Mouse (Mus musculus): ENCODE measurements around the gene Psmf1. TPM values are rescaled to one million over a fixed set of nuclear protein-coding genes. Genes with fewer than 3 reads are reported as not detected.

The Psmf1 gene
- polyA plus RNA-seq, 1 experiment, result 50.4 TPM

GRCm38 (mm10) chr2:151742084-151742483 lies 1.9 kb downstream of the Psmf1 start:
- H3K4me1 ChIP-seq (ENCODE audit: control insufficient read depth, insufficient read depth, low read length), result peaks cover 8% of the 10 kb centered on the region
- no peaks in the 10 kb centered on the region for H3K27me3 ChIP-seq (ENCODE audit: control insufficient read depth, insufficient read depth, low read length)
- no peak overlapping the region for H3K27ac ChIP-seq (ENCODE audit: insufficient read depth, low read length)
- no peak overlapping the region for H3K4me3 ChIP-seq (replicated peaks; ENCODE audit: insufficient read depth, low read depth, low read length)
- DNase-seq, result no peak
- TF ChIP-seq POLR2A (IDR thresholded peaks at IDR 0.05; ENCODE audit: borderline replicate concordance, insufficient read depth, low read length) (no peak), CTCF (IDR thresholded peaks at IDR 0.05; ENCODE audit: borderline replicate concordance, insufficient read depth, low read depth, low read length) (no peak)
- WGBS, result 100% methylated on average over 1 of the region's 1 CpGs

- DNase-seq, result peak; percentile 90 to 94
- WGBS, result 2% methylated on average over 61 of the region's 61 CpGs
- Histone ChIP-seq H3K27ac (ENCODE audit: insufficient read depth, low read length) (peak overlapping the region; percentile 51; the same call in 1 of the 2 replicates), H3K4me3 (replicated peaks; ENCODE audit: insufficient read depth, low read depth, low read length) (peak overlapping the region; percentile 90), H3K27me3 (ENCODE audit: control insufficient read depth, insufficient read depth, low read length) (no peaks in the 10 kb centered on the region), H3K4me1 (ENCODE audit: control insufficient read depth, insufficient read depth, low read length) (peaks cover 8% of the 10 kb centered on the region)
- peak; percentile 90 for TF ChIP-seq POLR2A (IDR thresholded peaks at IDR 0.05; ENCODE audit: borderline replicate concordance, insufficient read depth, low read length)
- TF ChIP-seq CTCF (IDR thresholded peaks at IDR 0.05; ENCODE audit: borderline replicate concordance, insufficient read depth, low read depth, low read length), result no peak
These were observed 3.1 kb downstream of the Psmf1 start for GRCm38 (mm10) chr2:151740741-151741526.

- Histone ChIP-seq H3K27me3 (ENCODE audit: control insufficient read depth, insufficient read depth, low read length) (no peaks in the 10 kb centered on the region), H3K4me3 (replicated peaks; ENCODE audit: insufficient read depth, low read depth, low read length) (no peak overlapping the region), H3K27ac (ENCODE audit: insufficient read depth, low read length) (no peak overlapping the region), H3K4me1 (ENCODE audit: control insufficient read depth, insufficient read depth, low read length) (peaks cover 8% of the 10 kb centered on the region)
- DNase-seq, result no peak
- 88% methylated on average over 7 of the region's 7 CpGs for WGBS
- TF ChIP-seq POLR2A (IDR thresholded peaks at IDR 0.05; ENCODE audit: borderline replicate concordance, insufficient read depth, low read length), result no peak
- TF ChIP-seq CTCF (IDR thresholded peaks at IDR 0.05; ENCODE audit: borderline replicate concordance, insufficient read depth, low read depth, low read length), result no peak
These were observed 4.5 kb downstream of the Psmf1 start for GRCm38 (mm10) chr2:151739505-151739904.

GRCm38 (mm10) chr2:151739081-151739480 lies 4.9 kb downstream of the Psmf1 start:
- no peaks in the 10 kb centered on the region for H3K27me3 ChIP-seq (ENCODE audit: control insufficient read depth, insufficient read depth, low read length)
- TF ChIP-seq CTCF (IDR thresholded peaks at IDR 0.05; ENCODE audit: borderline replicate concordance, insufficient read depth, low read depth, low read length) (no peak), POLR2A (IDR thresholded peaks at IDR 0.05; ENCODE audit: borderline replicate concordance, insufficient read depth, low read length) (no peak)
- WGBS, result 63% methylated on average over 3 of the region's 3 CpGs
- DNase-seq, result peak in 1 of 2 experiments; percentile 5
- no peak overlapping the region for H3K27ac ChIP-seq (ENCODE audit: insufficient read depth, low read length)
- peaks cover 8% of the 10 kb centered on the region for H3K4me1 ChIP-seq (ENCODE audit: control insufficient read depth, insufficient read depth, low read length)
- no peak overlapping the region for H3K4me3 ChIP-seq (replicated peaks; ENCODE audit: insufficient read depth, low read depth, low read length)

GRCm38 (mm10) chr2:151738460-151738859 lies 5.5 kb downstream of the Psmf1 start:
- 73% methylated on average over 4 of the region's 4 CpGs for WGBS
- no peak overlapping the region for H3K27ac ChIP-seq (ENCODE audit: insufficient read depth, low read length)
- no peak for DNase-seq
- no peak overlapping the region for H3K4me3 ChIP-seq (replicated peaks; ENCODE audit: insufficient read depth, low read depth, low read length)
- no peaks in the 10 kb centered on the region for H3K27me3 ChIP-seq (ENCODE audit: control insufficient read depth, insufficient read depth, low read length)
- peaks cover 8% of the 10 kb centered on the region for H3K4me1 ChIP-seq (ENCODE audit: control insufficient read depth, insufficient read depth, low read length)
- TF ChIP-seq CTCF (IDR thresholded peaks at IDR 0.05; ENCODE audit: borderline replicate concordance, insufficient read depth, low read depth, low read length), result no peak
- TF ChIP-seq POLR2A (IDR thresholded peaks at IDR 0.05; ENCODE audit: borderline replicate concordance, insufficient read depth, low read length), result no peak

- DNase-seq, result no peak
- WGBS, result 91% methylated on average over 6 of the region's 6 CpGs
- Histone ChIP-seq H3K4me3 (replicated peaks; ENCODE audit: insufficient read depth, low read depth, low read length) (no peak overlapping the region), H3K27ac (ENCODE audit: insufficient read depth, low read length) (no peak overlapping the region), H3K27me3 (ENCODE audit: control insufficient read depth, insufficient read depth, low read length) (no peaks in the 10 kb centered on the region), H3K4me1 (ENCODE audit: control insufficient read depth, insufficient read depth, low read length) (peaks cover 8% of the 10 kb centered on the region)
- TF ChIP-seq POLR2A (IDR thresholded peaks at IDR 0.05; ENCODE audit: borderline replicate concordance, insufficient read depth, low read length) (no peak), CTCF (IDR thresholded peaks at IDR 0.05; ENCODE audit: borderline replicate concordance, insufficient read depth, low read depth, low read length) (no peak)
These were observed 8.6 kb downstream of the Psmf1 start for GRCm38 (mm10) chr2:151735422-151735821.

- no peak for TF ChIP-seq CTCF (IDR thresholded peaks at IDR 0.05; ENCODE audit: borderline replicate concordance, insufficient read depth, low read depth, low read length)
- TF ChIP-seq POLR2A (IDR thresholded peaks at IDR 0.05; ENCODE audit: borderline replicate concordance, insufficient read depth, low read length), result no peak
- 81% methylated on average over 8 of the region's 8 CpGs for WGBS
- DNase-seq, result no peak
- Histone ChIP-seq H3K4me3 (replicated peaks; ENCODE audit: insufficient read depth, low read depth, low read length) (no peak overlapping the region), H3K27ac (ENCODE audit: insufficient read depth, low read length) (no peak overlapping the region), H3K27me3 (ENCODE audit: control insufficient read depth, insufficient read depth, low read length) (no peaks in the 10 kb centered on the region), H3K4me1 (ENCODE audit: control insufficient read depth, insufficient read depth, low read length) (no peaks in the 10 kb centered on the region)
These were observed 10.7 kb downstream of the Psmf1 start for GRCm38 (mm10) chr2:151733151-151733865.
